Mouse (Mus musculus): Measurements from ENCODE around the gene Golgb1.
"Not testable (repeated sequence)": the region's sequence is repeated elsewhere in the genome, so short reads cannot be mapped to it uniquely, and the experiment has no call there.

Gene Golgb1

DNA sequence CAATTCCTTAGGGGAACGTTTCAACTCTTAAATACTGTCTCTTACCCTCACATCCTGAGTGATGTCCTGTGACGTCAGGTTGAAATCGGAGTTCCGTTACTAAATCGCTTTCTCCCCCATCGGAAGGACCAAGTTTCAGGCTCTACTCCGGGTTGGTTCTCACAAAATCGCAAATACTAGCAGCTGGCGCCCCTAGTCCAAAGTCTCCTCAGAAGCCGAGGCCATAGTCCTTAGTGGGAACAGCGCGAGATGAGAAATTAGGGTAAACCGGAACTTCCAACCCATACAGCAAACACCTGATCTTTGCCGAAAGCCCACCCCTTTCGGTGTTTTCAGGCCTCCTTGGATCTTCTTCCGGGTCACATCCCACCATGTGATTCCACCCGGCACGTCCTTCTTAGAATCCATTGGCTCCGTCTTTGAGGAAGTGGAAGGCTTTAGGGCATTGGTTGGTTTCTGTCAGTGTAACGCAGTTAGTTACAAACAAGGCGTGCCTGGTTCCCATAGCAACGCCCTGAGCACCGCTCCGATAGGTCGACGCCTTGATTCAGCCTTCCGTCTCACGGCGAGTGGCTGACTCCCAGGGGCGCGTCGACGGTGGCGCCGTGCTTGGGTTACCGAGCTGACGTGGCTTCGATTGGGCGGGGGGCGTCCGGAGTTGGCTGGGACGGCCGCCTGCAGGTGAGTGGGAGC is at the start of gene Golgb1, which contains the start of gene Eaf2:
Golgb1 (plus strand) TSS at position 558 of the 693 bp plus-strand sequence.
Eaf2 (minus strand) TSS at position 421 of the 693 bp plus-strand sequence.
- peak; percentile 85 to 87 for DNase-seq

DNA sequence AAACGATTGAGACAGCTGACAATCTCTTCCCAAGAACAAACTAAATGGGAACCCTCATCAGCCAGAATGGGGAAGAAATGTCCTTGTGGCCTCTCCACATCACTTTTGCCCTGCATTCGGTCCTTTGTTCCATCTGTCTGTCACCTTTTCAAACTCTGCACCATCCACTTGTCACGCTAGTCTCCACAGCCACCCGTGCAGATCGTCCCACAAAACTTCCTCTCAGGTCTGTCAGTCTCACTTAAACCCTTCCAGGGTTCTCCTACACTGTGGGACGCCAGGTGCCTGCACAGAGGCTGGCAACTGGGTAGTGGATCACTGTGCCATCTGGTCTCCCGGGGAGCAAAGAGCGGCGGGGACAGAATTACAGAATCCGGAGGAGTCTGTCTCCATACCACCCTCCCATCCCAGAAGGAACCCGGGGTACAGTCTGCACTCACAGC is 47.3 kb upstream of the Golgb1 start:
- no peak for DNase-seq

DNA sequence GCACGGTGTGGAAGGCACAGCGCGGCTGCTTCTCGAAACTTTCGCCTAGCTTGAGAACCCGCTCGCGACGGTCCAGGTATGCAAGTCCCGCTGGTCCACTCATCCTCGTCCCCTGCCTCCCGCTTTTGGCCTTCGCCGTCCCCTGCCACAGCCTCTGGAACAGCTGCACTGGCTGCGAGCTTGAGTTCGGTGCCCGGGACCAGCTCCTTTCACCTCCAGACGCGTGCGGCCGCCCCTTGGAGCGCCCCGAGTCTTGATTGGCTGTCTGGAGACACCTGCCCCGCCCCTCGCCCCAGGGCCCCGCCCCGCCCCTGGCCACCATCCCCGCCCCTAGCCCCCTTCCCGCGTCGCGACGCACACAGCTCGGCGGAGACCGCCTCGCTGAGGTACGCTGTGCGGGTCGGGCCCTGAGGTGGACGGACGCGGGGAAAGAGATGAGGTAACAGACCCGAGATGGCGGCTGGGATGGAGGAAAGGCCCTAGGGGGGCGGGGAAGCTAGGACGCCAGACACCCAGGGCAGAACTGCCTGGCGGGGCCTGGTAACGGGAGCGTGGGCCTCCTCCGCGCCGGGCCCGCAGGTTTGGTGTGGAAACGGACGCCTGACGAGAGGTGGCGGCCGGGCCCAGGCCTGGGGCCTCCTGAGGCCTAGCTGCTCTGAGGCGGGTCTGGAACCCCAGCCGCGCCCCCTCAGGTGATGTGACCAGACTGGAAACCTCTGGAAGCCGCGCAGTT is 46.7 kb upstream of the Golgb1 start, which contains the start of gene Iqcb1:
Iqcb1 (plus strand) TSS at position 332 of the 733 bp plus-strand sequence.
- DNase-seq: peak; percentile 75 to 80

DNA sequence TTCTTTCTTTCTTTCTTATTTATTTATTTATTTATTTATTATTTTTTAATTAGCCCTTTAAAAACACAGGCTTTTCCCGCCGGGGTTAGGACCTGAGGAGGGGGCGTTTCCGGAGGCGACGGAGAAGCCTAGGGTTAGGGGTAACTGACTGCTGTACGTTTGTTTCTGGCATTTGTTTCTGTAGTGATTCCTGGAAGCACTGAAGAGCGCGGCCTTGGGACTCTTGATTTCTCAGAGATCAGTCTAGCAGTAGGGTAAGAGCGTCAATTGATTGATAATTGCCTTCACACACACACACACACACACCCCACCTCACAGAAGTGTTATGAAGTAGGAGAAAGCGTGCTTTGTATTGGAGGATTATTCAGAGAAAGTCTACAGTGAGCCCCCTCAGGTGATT is 46.1 kb upstream of the Golgb1 start:
- no peak for DNase-seq

DNA sequence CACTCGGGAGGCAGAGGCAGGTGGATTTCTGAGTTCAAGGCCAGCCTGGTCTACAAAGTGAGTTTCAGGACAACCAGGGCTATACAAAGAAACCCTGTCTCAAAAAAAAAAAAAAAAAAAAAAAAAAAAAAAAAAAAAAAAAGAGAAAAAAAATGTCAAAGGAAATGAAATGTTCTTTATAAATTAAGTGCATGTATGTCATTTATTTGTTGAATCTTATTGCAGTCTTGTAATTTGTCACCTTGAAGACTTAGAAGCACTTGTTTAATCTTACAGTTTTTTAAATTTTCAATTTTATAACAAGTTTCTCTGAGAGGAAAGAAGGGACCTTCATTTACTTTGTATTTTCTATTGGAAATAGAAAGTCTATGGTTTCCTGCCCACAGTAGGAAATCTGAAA is 28.0 kb upstream of the Golgb1 start:
- not testable (repeated sequence) for DNase-seq

DNA sequence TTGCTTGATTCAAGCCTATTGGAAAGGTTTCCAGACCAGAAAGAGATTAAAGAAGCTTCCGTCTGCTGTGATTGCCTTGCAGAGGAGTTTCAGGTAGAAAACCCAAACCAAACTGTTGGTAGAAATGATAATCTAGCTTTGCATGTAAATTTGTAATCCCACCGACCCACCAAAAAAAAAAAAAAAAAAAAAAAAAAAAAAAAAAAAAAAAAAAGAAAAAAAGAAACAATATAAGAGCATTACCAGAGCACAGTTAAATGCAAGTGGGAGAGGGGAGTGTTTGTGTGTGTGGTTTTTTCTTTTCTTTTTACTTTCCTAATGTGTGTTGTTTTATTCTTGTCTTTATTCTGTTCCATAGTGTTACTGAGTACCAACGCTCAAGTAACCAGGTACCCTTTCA is 23.7 kb upstream of the Golgb1 start:
- no peak for DNase-seq

DNA sequence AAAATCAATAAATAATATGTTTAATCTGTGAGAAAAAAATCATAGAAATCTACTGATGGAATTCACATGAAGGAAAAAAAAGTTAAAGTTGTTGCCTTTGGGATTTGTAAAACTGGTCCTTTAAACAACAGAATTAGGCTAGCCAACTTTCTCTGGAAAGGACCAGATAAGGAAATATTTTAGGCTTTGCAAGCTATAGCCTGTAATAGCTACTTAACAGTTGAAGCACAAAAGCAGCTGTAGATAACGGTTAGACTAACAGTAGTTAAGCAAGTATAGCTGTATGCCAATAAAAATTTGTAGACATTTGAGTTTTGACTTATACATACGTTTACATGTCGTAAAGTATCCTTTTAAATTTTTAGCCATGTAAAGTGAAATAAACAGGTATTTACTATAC is 11.4 kb upstream of the Golgb1 start:
- no peak for DNase-seq

DNA sequence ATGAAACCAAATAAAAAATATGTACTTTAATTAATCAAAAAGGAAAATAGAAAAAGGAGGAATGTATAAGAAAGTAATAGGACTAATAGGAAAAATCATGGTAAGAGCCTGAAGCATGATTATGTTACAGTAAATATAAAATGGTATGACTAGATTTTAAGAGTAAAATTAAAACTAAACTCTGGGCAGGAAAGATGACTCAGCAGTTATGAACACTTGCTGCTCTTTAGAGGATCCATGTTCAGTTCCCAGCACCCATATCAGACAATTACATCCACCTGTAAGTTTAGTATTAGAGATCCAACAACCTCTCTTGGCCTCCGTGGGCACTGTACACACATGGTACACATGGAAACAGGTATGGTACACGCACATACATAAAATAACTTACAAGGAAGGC is 5.5 kb upstream of the Golgb1 start:
- no peak for DNase-seq

DNA sequence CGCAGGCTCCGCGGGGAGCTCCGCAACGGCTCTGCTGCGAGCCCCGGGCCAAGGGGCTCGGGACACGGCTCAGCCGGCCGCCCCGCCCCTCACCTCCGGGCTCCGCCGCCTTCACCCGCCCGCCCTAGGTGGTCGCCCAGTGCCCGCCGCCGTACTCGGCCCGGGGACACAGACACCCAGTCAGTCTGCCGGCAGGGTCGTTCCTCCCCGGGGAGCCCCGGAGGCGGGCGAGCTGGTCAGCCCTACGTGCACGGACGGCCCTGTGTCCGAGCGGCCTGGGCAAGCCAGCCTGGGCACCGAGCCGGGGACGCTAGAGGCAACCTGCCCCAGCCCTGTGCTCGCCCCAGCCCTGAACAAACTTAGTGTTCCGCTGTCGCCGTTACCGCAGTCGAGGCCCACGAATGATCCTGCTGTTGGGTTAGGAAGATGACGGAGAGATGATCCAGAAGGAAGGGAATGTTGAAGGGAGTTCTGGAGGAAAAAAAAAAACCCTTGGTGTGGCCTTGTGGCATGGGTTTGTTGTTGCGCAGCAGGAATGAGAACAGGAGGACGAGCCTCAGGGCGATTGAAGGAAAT is 424 bp downstream of the Golgb1 start:
- no peak for DNase-seq

DNA sequence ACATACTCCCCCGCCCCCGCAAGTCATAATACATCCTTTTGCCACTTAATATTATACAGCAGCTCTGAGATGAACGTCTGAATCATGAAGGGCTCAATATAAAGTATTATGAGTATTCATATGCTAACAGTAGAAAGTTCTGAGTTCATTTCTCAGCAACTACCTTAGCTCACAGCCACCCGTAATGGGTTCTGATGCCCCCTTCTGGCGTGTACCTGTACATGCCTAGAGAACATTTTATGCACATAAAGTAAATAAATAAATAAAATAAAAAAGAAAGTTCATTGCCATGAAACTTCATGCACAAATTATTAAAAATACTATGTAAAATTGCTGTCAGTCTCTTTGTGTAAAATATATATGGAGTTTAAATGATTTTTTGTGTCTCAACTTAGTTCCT is 2.4 kb downstream of the Golgb1 start:
- peak in 1 of 2 experiments; percentile 13 for DNase-seq

DNA sequence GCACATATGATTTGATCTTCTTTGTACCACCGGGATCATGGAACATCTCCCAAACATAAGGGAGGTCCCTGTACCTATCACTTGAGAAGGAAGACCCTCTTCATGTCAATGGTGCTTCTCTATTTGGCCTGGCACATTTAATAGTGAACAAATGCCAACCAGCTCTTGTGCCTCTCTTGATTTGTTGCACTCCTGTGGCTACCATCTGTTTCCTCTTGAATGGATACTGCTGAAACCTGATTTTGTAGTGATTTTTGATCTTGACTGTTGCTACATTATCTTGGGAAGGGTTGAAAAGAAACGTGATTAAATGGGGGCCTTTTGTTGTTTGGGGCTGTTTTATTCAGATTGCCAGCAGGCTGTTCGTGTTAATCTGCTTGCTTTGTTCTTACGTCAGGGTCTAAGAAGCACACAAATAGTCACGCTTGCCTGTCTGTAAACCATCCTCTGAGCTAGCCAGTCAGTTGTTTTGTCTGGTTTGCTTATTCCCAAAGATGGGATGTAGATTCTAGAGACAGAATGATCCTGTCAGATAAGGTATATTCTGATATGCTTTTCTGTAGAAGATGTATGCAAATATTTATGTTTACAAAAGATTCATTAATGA is 7.9 kb downstream of the Golgb1 start:
- no peak for DNase-seq

DNA sequence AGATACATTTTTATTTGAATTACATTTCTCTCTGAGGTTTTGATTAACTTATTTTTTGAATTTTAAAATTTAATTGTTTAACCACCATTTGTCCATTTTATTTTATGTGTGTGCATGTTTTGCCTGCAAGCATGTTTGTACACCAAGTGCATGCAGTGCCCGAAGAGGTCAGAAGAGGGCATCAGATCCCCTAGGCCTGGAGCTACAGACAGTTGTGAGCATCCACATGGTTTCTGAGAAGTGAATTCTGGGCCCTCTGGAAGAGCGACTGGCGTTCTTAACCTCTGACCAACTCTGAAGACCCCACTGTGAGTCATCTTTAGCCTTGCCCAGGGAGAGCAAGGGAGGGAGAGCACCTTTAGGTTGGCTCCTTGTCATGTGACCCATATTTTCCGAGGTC is 9.9 kb downstream of the Golgb1 start:
- DNase-seq: peak in 1 of 2 experiments; percentile 43

DNA sequence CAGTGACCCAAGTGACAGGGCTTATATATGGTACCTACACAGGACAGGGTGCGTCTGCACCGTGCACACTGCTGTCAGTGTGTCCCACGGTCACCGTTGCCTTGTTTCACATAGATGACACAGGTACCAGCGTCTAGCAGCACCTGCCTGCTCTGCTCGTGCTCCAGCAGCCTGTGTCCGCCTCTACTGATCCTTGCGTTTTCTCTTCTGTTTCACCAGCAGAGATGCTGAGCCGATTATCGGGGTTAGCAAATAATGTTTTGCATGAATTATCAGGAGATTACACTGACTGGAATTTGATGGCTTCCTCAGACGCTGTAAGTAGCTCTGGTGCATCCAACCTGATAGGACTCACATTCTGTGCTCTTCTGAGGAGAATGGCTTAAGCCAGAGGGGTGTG is 11.0 kb downstream of the Golgb1 start:
- DNase-seq: no peak

DNA sequence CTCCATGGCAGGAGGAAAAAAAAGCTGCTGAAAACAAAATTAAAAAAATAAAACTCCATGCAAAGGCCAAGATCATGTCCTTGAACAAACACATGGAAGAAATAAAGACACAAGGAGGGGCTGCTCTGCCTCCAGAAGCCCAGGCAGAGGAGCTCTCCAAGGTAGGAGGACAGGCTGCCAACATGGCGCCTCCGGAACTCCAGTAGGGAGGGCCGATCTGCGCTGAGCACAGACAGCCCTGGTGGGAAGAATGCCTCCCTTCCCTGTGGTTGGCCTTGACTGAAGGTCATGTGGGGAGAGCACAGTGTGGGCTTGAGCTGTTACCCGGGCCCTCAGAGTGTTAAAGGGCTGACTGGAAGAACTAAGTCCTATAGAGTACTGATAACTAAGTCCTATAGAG is 12.6 kb downstream of the Golgb1 start:
- no peak for DNase-seq

DNA sequence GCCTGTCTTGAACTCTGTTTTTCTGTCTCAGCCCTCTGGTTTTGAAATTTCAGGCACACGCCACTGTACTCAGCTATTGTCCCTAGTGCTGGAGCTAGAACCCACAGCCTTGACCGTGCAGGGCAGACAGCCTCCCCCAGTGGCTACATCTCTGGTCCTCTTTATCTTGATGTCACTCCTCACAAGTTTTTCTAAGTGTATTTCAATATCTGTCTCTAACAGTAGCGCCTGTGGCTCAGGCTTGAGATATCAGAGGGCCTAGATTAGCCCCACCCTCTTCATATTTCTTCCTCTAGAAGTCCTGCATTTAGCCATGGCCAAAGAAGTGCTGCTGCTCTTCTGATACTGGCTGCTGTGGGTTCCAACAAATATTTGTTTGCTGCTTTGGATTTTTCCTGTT is 15.6 kb downstream of the Golgb1 start:
- no peak for DNase-seq

DNA sequence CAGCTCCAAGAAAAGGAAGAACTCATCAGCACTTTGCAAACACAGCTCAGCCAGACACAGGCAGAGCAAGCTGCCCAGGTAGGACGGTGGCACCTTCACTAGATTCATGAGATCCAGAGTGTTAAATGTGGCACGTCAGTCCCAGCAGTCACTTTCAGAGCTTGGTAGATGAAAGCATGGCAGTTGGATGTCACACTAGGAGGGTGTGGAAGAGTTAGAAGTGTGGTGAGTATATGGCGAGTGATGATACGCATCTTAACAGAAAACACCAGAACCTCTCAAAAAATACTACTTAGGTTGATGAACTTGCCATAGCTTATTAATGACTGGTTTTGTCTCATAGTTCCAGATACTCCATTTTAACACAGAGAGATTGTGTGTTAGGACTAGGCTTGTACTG is 16.5 kb downstream of the Golgb1 start:
- DNase-seq: no peak

DNA sequence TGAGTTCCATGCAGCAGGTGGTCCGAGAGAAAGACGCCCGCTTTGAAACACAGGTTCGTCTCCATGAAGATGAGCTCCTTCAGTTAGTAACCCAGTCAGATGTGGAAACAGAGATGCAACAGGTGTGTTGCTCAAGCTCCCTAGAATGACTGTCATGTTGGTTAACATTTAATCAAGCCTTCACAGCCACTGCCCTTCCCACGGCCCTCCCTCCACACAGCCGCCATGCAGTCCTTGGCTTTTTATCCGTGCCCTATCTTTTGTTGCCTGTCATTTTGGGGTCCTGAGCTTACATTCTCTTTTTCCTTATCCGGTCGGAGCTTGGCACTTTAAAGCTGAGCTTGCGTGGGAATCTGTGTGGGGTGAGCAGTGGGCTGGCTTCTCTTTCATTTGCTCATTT is 18.4 kb downstream of the Golgb1 start:
- DNase-seq: no peak

DNA sequence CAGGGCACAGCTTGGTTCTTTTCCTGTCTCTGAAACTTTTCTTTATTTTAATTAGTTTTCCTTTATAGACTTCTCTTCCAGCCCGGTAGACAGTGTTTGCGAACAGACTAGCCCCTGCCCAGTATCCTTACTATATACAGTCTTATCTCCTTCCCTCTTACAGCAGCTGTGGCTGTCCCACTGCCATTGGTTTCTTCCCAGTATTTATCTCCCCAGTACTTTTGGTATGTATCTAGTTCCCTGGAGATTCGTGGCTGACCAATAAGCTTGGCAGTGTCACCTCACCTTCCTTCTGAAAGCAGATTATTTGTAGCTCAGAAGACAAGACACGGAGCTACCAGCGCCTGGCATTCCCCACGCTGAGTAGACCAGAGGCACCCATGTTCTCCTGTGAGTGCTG is 21.8 kb downstream of the Golgb1 start:
- no peak for DNase-seq

DNA sequence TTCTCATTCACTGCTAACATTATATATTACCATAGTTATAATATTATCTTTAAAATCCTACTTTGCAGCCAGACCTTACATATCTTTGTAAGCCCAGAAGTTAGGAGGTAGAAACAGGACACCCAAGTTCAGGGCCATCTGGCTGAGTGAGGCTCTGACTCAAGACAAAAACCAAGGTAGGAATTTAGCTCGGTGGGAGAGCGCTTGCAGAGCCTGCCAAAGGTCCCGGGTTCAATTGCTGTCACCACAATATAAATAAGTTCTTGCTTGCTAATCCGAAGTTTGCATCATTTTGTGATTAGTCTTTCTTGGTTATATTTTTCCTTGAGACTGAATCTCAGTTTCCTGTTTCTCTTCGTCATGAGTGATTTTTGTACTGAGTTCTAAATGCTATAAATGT is 28.2 kb downstream of the Golgb1 start:
- no peak for DNase-seq

DNA sequence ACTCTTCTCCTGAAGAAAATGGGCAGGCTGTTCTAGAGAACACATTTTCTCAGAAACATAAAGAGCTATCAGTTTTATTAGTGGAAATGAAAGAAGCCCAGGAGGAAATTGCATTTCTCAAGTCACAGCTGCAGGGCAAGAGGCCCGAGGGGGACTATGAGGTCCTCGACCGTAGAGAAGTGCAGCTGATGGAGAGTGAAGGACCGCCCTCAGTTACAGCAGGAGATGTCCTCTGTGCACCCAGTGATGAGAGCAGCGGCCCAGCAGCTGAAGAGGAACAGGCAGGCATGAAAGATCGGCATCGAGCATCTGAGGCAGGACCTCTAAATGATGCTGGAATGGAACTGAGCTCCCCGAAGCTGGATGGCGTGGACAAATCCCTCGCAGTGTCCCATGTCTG is 37.0 kb downstream of the Golgb1 start:
- DNase-seq: peak in 1 of 2 experiments; percentile 33

DNA sequence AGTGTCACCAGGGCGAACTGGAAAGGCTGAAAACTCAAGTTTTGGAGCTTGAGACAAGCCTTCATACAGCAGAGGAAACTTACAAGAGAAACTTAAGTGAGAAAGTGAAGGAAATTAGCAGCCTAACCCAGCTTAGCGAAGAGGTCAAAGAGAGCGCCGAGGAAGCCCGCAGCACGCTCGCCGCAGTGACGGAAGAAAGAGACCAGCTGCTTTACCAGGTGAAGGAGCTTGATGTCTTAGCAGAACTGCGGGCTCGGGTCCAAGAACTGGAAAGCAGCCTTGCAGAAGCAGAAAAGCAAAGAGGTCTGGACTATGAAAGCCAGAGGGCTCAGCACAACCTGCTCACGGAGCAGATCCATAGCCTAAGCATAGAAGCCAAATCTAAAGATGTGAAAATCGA is 37.4 kb downstream of the Golgb1 start:
- no peak for DNase-seq

DNA sequence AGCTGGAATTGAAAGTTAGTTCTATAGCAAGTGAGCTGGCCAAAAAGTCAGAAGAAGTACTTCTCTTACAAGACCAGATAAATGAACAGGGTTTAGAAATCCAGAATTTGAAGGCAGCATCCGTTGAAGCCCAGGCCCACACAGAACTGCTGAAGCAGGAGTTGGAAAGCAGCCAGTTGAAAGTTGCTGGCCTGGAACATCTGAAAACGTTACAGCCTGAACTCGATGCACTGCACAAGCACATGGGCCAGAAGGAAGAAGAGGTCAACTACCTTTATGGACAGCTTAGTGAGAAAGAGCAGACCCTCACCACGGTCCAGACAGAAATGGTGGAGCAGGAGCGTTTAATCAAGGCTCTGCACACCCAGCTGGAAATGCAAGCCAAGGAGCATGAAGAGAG is 39.3 kb downstream of the Golgb1 start:
- DNase-seq: no peak

DNA sequence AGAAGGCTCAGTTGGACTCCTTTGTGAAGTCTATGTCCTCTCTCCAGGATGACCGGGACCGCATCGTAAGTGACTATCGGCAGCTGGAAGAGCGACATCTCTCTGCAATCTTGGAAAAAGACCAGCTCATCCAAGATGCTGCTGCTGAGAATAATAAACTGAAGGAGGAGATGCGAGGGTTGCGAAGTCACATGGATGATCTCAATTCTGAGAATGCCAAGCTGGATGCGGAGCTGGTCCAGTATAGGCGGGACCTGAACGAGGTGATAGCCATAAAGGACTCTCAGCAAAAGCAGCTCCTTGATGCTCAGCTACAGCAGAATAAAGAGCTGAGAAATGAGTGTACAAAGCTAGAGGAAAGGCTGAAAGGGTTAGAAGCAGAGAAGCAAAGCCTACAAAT is 43.6 kb downstream of the Golgb1 start:
- no peak for DNase-seq

DNA sequence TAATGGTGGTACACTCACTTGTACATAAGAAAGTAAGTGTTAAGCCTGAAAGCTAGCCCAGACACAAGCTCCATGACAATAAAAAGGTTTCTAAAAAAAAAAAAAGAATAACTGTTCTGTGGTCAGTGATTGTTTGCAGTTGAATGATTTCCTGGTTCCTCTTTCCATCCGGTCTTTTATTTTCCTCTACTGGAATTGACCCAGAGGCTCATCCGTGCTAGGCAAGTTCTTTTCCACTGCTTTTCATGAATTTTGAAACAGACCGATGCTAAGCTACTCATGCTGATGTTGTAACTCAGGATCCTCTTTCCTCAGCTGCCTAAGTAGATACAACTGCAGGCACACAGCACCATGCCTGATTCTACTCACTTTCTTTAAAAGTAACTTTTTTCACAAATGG is 45.5 kb downstream of the Golgb1 start:
- no peak for DNase-seq
